ENCODE assay signal across 25 mouse cellular contexts in the genomic region with DNA sequence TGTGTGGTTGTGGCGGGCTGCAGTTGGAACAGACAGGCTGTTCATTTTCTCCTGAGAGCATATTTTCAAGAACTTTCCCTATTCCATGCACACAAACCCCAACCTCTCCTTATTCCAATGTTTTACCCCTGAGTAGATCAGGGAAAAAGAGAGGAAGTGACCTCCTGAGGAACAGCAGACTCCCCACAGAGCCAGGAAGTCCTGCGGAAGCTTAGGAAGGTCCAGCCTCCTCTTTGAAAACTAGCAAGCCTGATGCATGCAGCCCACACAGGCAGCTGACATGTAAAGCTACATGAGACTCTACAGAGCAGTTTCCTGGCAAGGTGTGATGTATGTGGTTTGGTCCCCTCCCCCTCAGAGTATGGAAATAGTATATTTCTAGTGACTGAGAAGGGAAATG.
DNase-seq lines count a peak whose midpoint lies in the region; ATAC-seq and TF ChIP-seq lines count a peak whose summit lies in the region.
"Had no signal": no experiment of that assay in that cellular context is flagged by ENCODE, and none has a peak within 500 bp of the region (broad histone marks: within the 10 kb centered on the region; RNA-seq: fewer than 3 reads in every experiment).

No protein-coding gene starts in this region.

- H3K4me3 ChIP-seq in heart, embryonic 12.5 days = no peak overlapping the region
- no peak overlapping the region for H3K4me3 ChIP-seq in heart, embryonic 15.5 days
- no peak overlapping the region for H3K4me3 ChIP-seq in lung, embryonic 14.5 days (ENCODE audit: low read depth, low read length)
- H3K4me3 ChIP-seq in lung, postnatal 0 days (ENCODE audit: low read depth, low read length) = no peak overlapping the region
- H3K4me3 ChIP-seq: embryonic facial prominence, embryonic 15.5 days; gastrocnemius, adult 2 months; heart, embryonic 10.5 days; hindbrain, embryonic 15.5 days had no signal

- no peak overlapping the region for H3K27ac ChIP-seq in heart, embryonic 12.5 days (ENCODE audit: poor library complexity, severe bottlenecking)
- no peak overlapping the region for H3K27ac ChIP-seq in heart, embryonic 15.5 days
- no peak overlapping the region for H3K27ac ChIP-seq in lung, embryonic 14.5 days (ENCODE audit: low read depth)
- no peak overlapping the region for H3K27ac ChIP-seq in lung, postnatal 0 days (ENCODE audit: low read length)
- H3K27ac ChIP-seq: embryonic facial prominence, embryonic 15.5 days; gastrocnemius, adult 2 months; heart, embryonic 10.5 days; hindbrain, embryonic 15.5 days had no signal

- TF ChIP-seq EP300 in lung, postnatal 0 days (IDR thresholded peaks at IDR 0.05) = no peak

- H3K36me3 ChIP-seq in heart, embryonic 12.5 days = no peaks in the 10 kb centered on the region
- no peaks in the 10 kb centered on the region for H3K36me3 ChIP-seq in heart, embryonic 15.5 days
- no peaks in the 10 kb centered on the region for H3K36me3 ChIP-seq in lung, embryonic 14.5 days (ENCODE audit: insufficient read depth)
- no peaks in the 10 kb centered on the region for H3K36me3 ChIP-seq in lung, postnatal 0 days (ENCODE audit: insufficient read depth, low read length)
- H3K36me3 ChIP-seq: embryonic facial prominence, embryonic 15.5 days; heart, embryonic 10.5 days; hindbrain, embryonic 15.5 days had no signal

- 67% methylated on average over 2 of the region's 2 CpGs for WGBS in heart, embryonic 12.5 days
- 62% methylated on average over 2 of the region's 2 CpGs for WGBS in heart, embryonic 15.5 days
- 72% methylated on average over 2 of the region's 2 CpGs for WGBS in lung, embryonic 14.5 days
- 63% methylated on average over 2 of the region's 2 CpGs for WGBS in lung, postnatal 0 days

- no peaks in the 10 kb centered on the region for H3K4me1 ChIP-seq in heart, embryonic 12.5 days (replicated peaks)
- no peaks in the 10 kb centered on the region for H3K4me1 ChIP-seq in heart, embryonic 15.5 days (replicated peaks)
- H3K4me1 ChIP-seq in lung, embryonic 14.5 days (ENCODE audit: insufficient read depth) = no peaks in the 10 kb centered on the region
- H3K4me1 ChIP-seq in lung, postnatal 0 days (ENCODE audit: insufficient read depth, low read depth, low read length) = no peaks in the 10 kb centered on the region
- H3K4me1 ChIP-seq: embryonic facial prominence, embryonic 15.5 days; heart, embryonic 10.5 days had no signal

- peak; percentile 93 for DNase-seq in heart, adult 11 months
- DNase-seq in heart, postnatal 10 days = no peak
- peak; percentile 22 for DNase-seq in lung, embryonic 14.5 days
- no peak for DNase-seq in lung, postnatal 0 days (ENCODE audit: low spot score)
- peak; percentile 7 for DNase-seq in mesoderm, embryonic 11.5 days (ENCODE audit: low read depth, low spot score)
- DNase-seq in urinary bladder, postnatal 10 days (ENCODE audit: low spot score) = no peak
- DNase-seq: adrenal gland, adult 2 months; adrenal gland, postnatal 14 days; cerebellum, adult 11-12 months; cerebellum, adult 8-10 months; cerebellum, postnatal 10 days; cerebellum, postnatal 36 days; forebrain, postnatal 0 days; gastrocnemius, adult 2 months; gastrocnemius, postnatal 14 days; heart, adult 18-20 months; heart, postnatal 36 days had no signal

- no peaks in the 10 kb centered on the region for H3K27me3 ChIP-seq in heart, embryonic 12.5 days (replicated peaks)
- no peaks in the 10 kb centered on the region for H3K27me3 ChIP-seq in heart, embryonic 15.5 days
- H3K27me3 ChIP-seq in lung, embryonic 14.5 days (ENCODE audit: insufficient read depth, low read length) = no peaks in the 10 kb centered on the region
- no peaks in the 10 kb centered on the region for H3K27me3 ChIP-seq in lung, postnatal 0 days (replicated peaks; ENCODE audit: insufficient read depth, low read length)
- H3K27me3 ChIP-seq: embryonic facial prominence, embryonic 15.5 days; hindbrain, embryonic 15.5 days had no signal

- intact Hi-C loops in heart, postnatal 10 days (cut with DNase I) = no loop called here

- no peak overlapping the region for H3K9ac ChIP-seq in heart, embryonic 12.5 days
- no peak overlapping the region for H3K9ac ChIP-seq in heart, embryonic 15.5 days
- H3K9ac ChIP-seq in lung, embryonic 14.5 days = no peak overlapping the region
- H3K9ac ChIP-seq in lung, postnatal 0 days (replicated peaks; ENCODE audit: low read depth) = no peak overlapping the region
- H3K9ac ChIP-seq: embryonic facial prominence, embryonic 15.5 days; forebrain, postnatal 0 days; hindbrain, embryonic 15.5 days had no signal

- no peak overlapping the region for H3K4me2 ChIP-seq in heart, embryonic 12.5 days
- no peak overlapping the region for H3K4me2 ChIP-seq in heart, embryonic 15.5 days
- no peak overlapping the region for H3K4me2 ChIP-seq in lung, embryonic 14.5 days
- H3K4me2 ChIP-seq in lung, postnatal 0 days (replicated peaks; ENCODE audit: low read depth, low read length) = no peak overlapping the region
- H3K4me2 ChIP-seq: embryonic facial prominence, embryonic 15.5 days; hindbrain, embryonic 15.5 days had no signal

- no peak for ATAC-seq in heart, embryonic 12.5 days (ENCODE audit: insufficient number of reproducible peaks, low FRiP score)
- 0 out of 2 replicates have a peak, but pooled peaks have one; percentile 14 for ATAC-seq in heart, embryonic 15.5 days (replicated peaks; ENCODE audit: insufficient number of reproducible peaks, insufficient read depth, low FRiP score, low read depth)
- no peak for ATAC-seq in lung, embryonic 14.5 days (ENCODE audit: insufficient read depth)
- ATAC-seq in lung, postnatal 0 days = no peak
- ATAC-seq: CD4-positive, CD25-positive, alpha-beta regulatory T cell, adult 4 months; forebrain, embryonic 14.5 days; forebrain, postnatal 0 days; intestine, postnatal 0 days had no signal

- TF ChIP-seq CTCF in lung, embryonic 14.5 days (IDR thresholded peaks at IDR 0.05; ENCODE audit: low read depth) = no peak
- TF ChIP-seq CTCF in lung, postnatal 0 days (IDR thresholded peaks at IDR 0.05) = no peak

- H3K9me3 ChIP-seq in heart, embryonic 12.5 days (replicated peaks) = no peaks in the 10 kb centered on the region
- no peaks in the 10 kb centered on the region for H3K9me3 ChIP-seq in heart, embryonic 15.5 days (replicated peaks)
- H3K9me3 ChIP-seq in lung, embryonic 14.5 days (ENCODE audit: low read depth, low read length) = no peaks in the 10 kb centered on the region
- no peaks in the 10 kb centered on the region for H3K9me3 ChIP-seq in lung, postnatal 0 days (ENCODE audit: low read length)
- H3K9me3 ChIP-seq: embryonic facial prominence, embryonic 15.5 days; heart, embryonic 10.5 days; hindbrain, embryonic 15.5 days had no signal

Comparison
In these comparisons a context has a peak if more than half of its experiments do, and no peak if none do; other contexts are left out.
1. DNase-seq: peak in heart, adult 11 months (single experiment), lung, embryonic 14.5 days (single experiment) and mesoderm, embryonic 11.5 days (single experiment); none in heart, postnatal 10 days (0 of 2), lung, postnatal 0 days (single experiment) and urinary bladder, postnatal 10 days (single experiment).